18 mouse cellular contexts compared by ENCODE assay signal in the genomic region with DNA sequence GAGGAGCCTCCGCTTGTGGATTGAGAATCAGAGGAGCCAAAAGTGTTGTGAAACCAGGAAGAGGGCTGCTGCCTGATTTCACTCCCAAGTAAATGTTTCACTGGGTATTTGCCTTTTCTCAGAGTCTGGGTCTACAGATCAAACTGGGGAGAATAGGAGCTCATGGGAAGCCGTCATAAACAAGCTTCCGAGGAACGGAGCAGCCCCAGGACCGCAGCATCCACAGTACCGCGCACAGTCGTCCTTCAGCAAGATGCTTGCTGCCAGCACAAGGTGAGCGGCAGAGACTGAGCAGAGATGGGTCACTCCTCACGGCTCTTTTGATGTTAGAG. TPM values are rescaled to one million over a fixed set of nuclear protein-coding genes. Genes with fewer than 3 reads are reported as not detected.
DNase-seq lines count a peak whose midpoint lies in the region; ATAC-seq and TF ChIP-seq lines count a peak whose summit lies in the region.
"Had no signal": no experiment of that assay in that cellular context is flagged by ENCODE, and none has a peak within 500 bp of the region (broad histone marks: within the 10 kb centered on the region; RNA-seq: fewer than 3 reads in every experiment).

No protein-coding gene starts in this region.

- no peaks in the 10 kb centered on the region for H3K36me3 ChIP-seq in kidney, adult 2 months (ENCODE audit: control insufficient read depth, insufficient read depth, low read length)
- H3K36me3 ChIP-seq in limb, embryonic 13.5 days: no peaks in the 10 kb centered on the region
- H3K36me3 ChIP-seq in neural tube, embryonic 13.5 days: no peaks in the 10 kb centered on the region
- H3K36me3 ChIP-seq: hindbrain, embryonic 15.5 days; stomach, embryonic 15.5 days had no signal

- no peaks in the 10 kb centered on the region for H3K9me3 ChIP-seq in limb, embryonic 13.5 days
- no peaks in the 10 kb centered on the region for H3K9me3 ChIP-seq in neural tube, embryonic 13.5 days
- H3K9me3 ChIP-seq: forebrain, embryonic 13.5 days; hindbrain, embryonic 15.5 days; stomach, embryonic 15.5 days had no signal

- ATAC-seq in limb, embryonic 13.5 days (ENCODE audit: low FRiP score, low read depth): no peak
- ATAC-seq in neural tube, embryonic 13.5 days (ENCODE audit: low read depth): no peak
- no peak for ATAC-seq in erythroid progenitor cell, adult 5-6 weeks (replicated peaks; ENCODE audit: low FRiP score, poor library complexity, severe bottlenecking)
- ATAC-seq: activated CD4-positive, CD25-positive, alpha-beta regulatory T cell, adult 4 months; forebrain, embryonic 13.5 days had no signal

- H3K27ac ChIP-seq in kidney, adult 2 months (ENCODE audit: insufficient read depth, low read depth, low read length): no peak overlapping the region
- no peak overlapping the region for H3K27ac ChIP-seq in limb, embryonic 13.5 days
- peak overlapping the region; percentile 61 for H3K27ac ChIP-seq in neural tube, embryonic 13.5 days (replicated peaks)
- H3K27ac ChIP-seq: forebrain, embryonic 13.5 days; hindbrain, embryonic 15.5 days; stomach, embryonic 15.5 days had no signal

- peaks cover 11% of the 10 kb centered on the region; the same call in 1 of the 2 replicates for H3K4me1 ChIP-seq in kidney, adult 2 months (ENCODE audit: control insufficient read depth, insufficient read depth, low read length)
- H3K4me1 ChIP-seq in limb, embryonic 13.5 days: peaks cover 17% of the 10 kb centered on the region
- peaks cover 40% of the 10 kb centered on the region for H3K4me1 ChIP-seq in neural tube, embryonic 13.5 days (replicated peaks)
- H3K4me1 ChIP-seq: hindbrain, embryonic 15.5 days; stomach, embryonic 15.5 days had no signal

- WGBS in kidney, adult 2 months: 17% methylated on average over 10 of the region's 10 CpGs
- WGBS in limb, embryonic 13.5 days: 15% methylated on average over 10 of the region's 10 CpGs
- WGBS in neural tube, embryonic 13.5 days: 11% methylated on average over 10 of the region's 10 CpGs

- H3K4me2 ChIP-seq in limb, embryonic 13.5 days (replicated peaks): peak overlapping the region; percentile 43
- peak overlapping the region; percentile 27 for H3K4me2 ChIP-seq in neural tube, embryonic 13.5 days
- H3K4me2 ChIP-seq: forebrain, embryonic 13.5 days; hindbrain, embryonic 15.5 days; stomach, embryonic 15.5 days had no signal

- TF ChIP-seq CTCF in kidney, adult 2 months (conservative IDR thresholded peaks at IDR 0.05; ENCODE audit: insufficient read depth, insufficient read length, low read depth, low read length): no peak

- no peak overlapping the region for H3K4me3 ChIP-seq in kidney, adult 2 months (ENCODE audit: insufficient read depth, low read depth, low read length)
- H3K4me3 ChIP-seq in limb, embryonic 13.5 days: peak overlapping the region; percentile 5
- H3K4me3 ChIP-seq in neural tube, embryonic 13.5 days: peak overlapping the region; percentile 15; the same call in 1 of the 2 replicates
- H3K4me3 ChIP-seq: forebrain, embryonic 13.5 days; hindbrain, embryonic 15.5 days; stomach, embryonic 15.5 days had no signal

- no peak for TF ChIP-seq POLR2A in kidney, adult 2 months (IDR thresholded peaks at IDR 0.05; ENCODE audit: low read depth, low read length)

- no peaks in the 10 kb centered on the region for H3K27me3 ChIP-seq in kidney, adult 2 months (replicated peaks; ENCODE audit: control insufficient read depth, insufficient read depth, low read length)
- peaks cover 81% of the 10 kb centered on the region for H3K27me3 ChIP-seq in limb, embryonic 13.5 days
- H3K27me3 ChIP-seq in neural tube, embryonic 13.5 days: 0 out of 2 replicates have a peak, but pooled peaks cover 2% of the 10 kb centered on the region
- H3K27me3 ChIP-seq: stomach, embryonic 15.5 days had no signal

- DNase-seq in kidney, adult 2 months: peak; percentile 40
- no peak for DNase-seq in kidney, postnatal 14 days
- peak; percentile 9 to 11 for DNase-seq in kidney, adult 8-10 months
- no peak for DNase-seq in layer of hippocampus, postnatal 10 days (ENCODE audit: low spot score in 2 of 2)
- no peak for DNase-seq in testis, postnatal 14 days (ENCODE audit: low spot score)
- DNase-seq: cerebellum, adult 8-10 months; gastrocnemius, postnatal 14 days; lung, postnatal 36 days; right cerebral cortex, postnatal 4 days had no signal

- H3K9ac ChIP-seq in limb, embryonic 13.5 days: no peak overlapping the region
- H3K9ac ChIP-seq in neural tube, embryonic 13.5 days: 0 out of 2 replicates have a peak overlapping the region, but pooled peaks have one; percentile 26
- H3K9ac ChIP-seq: forebrain, embryonic 13.5 days; hindbrain, embryonic 15.5 days; stomach, embryonic 15.5 days had no signal

RNA-seq across cellular contexts. Expression of a gene that starts 0.3 kb away (rescaled TPM):
- polyA plus RNA-seq in kidney, adult 2 months (2012; rRNA removed): 6.3 and 9.1 TPM in 2 replicates
- 0.67 and 1.3 TPM in 2 replicates for polyA plus RNA-seq in limb, embryonic 13.5 days (2015; fragmentation: Nextera tagmentation; extraction: Ambion mirVana)
- 4.5 and 4.7 TPM in 2 replicates for polyA plus RNA-seq in neural tube, embryonic 13.5 days (2015; fragmentation: Nextera tagmentation; extraction: Ambion mirVana)
- total RNA-seq in layer of hippocampus, postnatal 10 days (2021): not detected
- total RNA-seq in erythroid progenitor cell, adult 5-6 weeks (2015; ENCODE audit: low replicate concordance): not detected in 2 replicates
- not detected in 2 replicates for total RNA-seq in erythroid progenitor cell, adult 5-6 weeks (2017; ENCODE audit: low replicate concordance)
- total RNA-seq: gastrocnemius, postnatal 14 days; left cerebral cortex, postnatal 25 days had no signal

RNA-seq across cellular contexts. Expression of a gene that starts 22.1 kb away (rescaled TPM):
- polyA plus RNA-seq in kidney, adult 2 months (2012; rRNA removed): not detected in 2 replicates
- polyA plus RNA-seq in limb, embryonic 13.5 days (2015; fragmentation: Nextera tagmentation; extraction: Ambion mirVana): 0.25 and 0.47 TPM in 2 replicates
- polyA plus RNA-seq in neural tube, embryonic 13.5 days (2015; fragmentation: Nextera tagmentation; extraction: Ambion mirVana): 62.8 and 63.8 TPM in 2 replicates
- 10 to 100 TPM; 58.1 to 60.4 TPM for total RNA-seq in layer of hippocampus, postnatal 10 days (2021)
- not detected in 2 replicates for total RNA-seq in erythroid progenitor cell, adult 5-6 weeks (2015; ENCODE audit: low replicate concordance)
- total RNA-seq in erythroid progenitor cell, adult 5-6 weeks (2017; ENCODE audit: low replicate concordance): not detected in 2 replicates
- total RNA-seq: gastrocnemius, postnatal 14 days had no signal
- polyA plus RNA-seq: activated CD4-positive, CD25-positive, alpha-beta regulatory T cell, adult 4 months had no signal

RNA-seq across cellular contexts. Expression of a gene that starts 41.3 kb away (rescaled TPM):
- polyA plus RNA-seq in kidney, adult 2 months (2012; rRNA removed): 0.17 and 0.34 TPM in 2 replicates
- polyA plus RNA-seq in limb, embryonic 13.5 days (2015; fragmentation: Nextera tagmentation; extraction: Ambion mirVana): 0.06 TPM in 1 of 2 replicates, not detected in the other
- 0.07 TPM in 1 of 2 replicates, not detected in the other for polyA plus RNA-seq in neural tube, embryonic 13.5 days (2015; fragmentation: Nextera tagmentation; extraction: Ambion mirVana)
- total RNA-seq in layer of hippocampus, postnatal 10 days (2021): under 1 TPM; 0.50 to 0.62 TPM
- not detected in 2 replicates for total RNA-seq in erythroid progenitor cell, adult 5-6 weeks (2015; ENCODE audit: low replicate concordance)
- 0.23 TPM in 1 of 2 replicates, not detected in the other for total RNA-seq in erythroid progenitor cell, adult 5-6 weeks (2017; ENCODE audit: low replicate concordance)
- total RNA-seq: left cerebral cortex, postnatal 25 days had no signal
- polyA plus RNA-seq: embryonic facial prominence, embryonic 11.5 days had no signal

RNA-seq across cellular contexts. Expression of a gene that starts 50.0 kb away (rescaled TPM):
- polyA plus RNA-seq in kidney, adult 2 months (2012; rRNA removed): 4.2 and 5.8 TPM in 2 replicates
- 1.9 and 2.2 TPM in 2 replicates for polyA plus RNA-seq in limb, embryonic 13.5 days (2015; fragmentation: Nextera tagmentation; extraction: Ambion mirVana)
- 14.8 and 16.5 TPM in 2 replicates for polyA plus RNA-seq in neural tube, embryonic 13.5 days (2015; fragmentation: Nextera tagmentation; extraction: Ambion mirVana)
- total RNA-seq in layer of hippocampus, postnatal 10 days (2021): 10 to 100 TPM; 21.1 to 22.6 TPM
- total RNA-seq in erythroid progenitor cell, adult 5-6 weeks (2015; ENCODE audit: low replicate concordance): not detected in 2 replicates
- total RNA-seq in erythroid progenitor cell, adult 5-6 weeks (2017; ENCODE audit: low replicate concordance): 1.7 and 3.5 TPM in 2 replicates

Comparison
In these comparisons a context has a peak if more than half of its experiments do, and no peak if none do; other contexts are left out.
1. DNase-seq: peak in kidney, adult 2 months (single experiment) and kidney, adult 8-10 months (2 of 2); none in kidney, postnatal 14 days (single experiment), layer of hippocampus, postnatal 10 days (0 of 2) and testis, postnatal 14 days (single experiment).
2. RNA of a gene that starts 22.1 kb away (polyA plus RNA-seq): 62.8 to 63.8 TPM in neural tube, embryonic 13.5 days; 0.25 to 0.47 TPM in limb, embryonic 13.5 days and not detected in kidney, adult 2 months; every median in the first group is over 10 times any median in the second.